Mouse (Mus musculus) heart, postnatal 0 days (tissue): ENCODE measurements around the gene Efna2. TPM values are rescaled to one million over a fixed set of nuclear protein-coding genes. Genes with fewer than 3 reads are reported as not detected.

Experiments
- ATAC-seq: fragments of 200-750 bp; cut with Nextera tagmentation; 2 replicates; pipeline ENCODE4 v1.8.0; 2017; ENCODE audit warnings: low read depth, moderate number of reproducible peaks, moderate library complexity; ENCODE audit not compliant: insufficient read depth
- DNase-seq: peaks from one replicate; pipeline ENCODE4 v3.0.0-alpha.2; 2016; ENCODE audit warnings: low spot score
- H3K27ac ChIP-seq: fragments of 300-500 bp; sonication (generic); 2 replicates; pipeline ENCODE4 v1.5.1; 2014; ENCODE audit warnings: low read depth, mild to moderate bottlenecking
- H3K27me3 ChIP-seq: fragments of 300-500 bp; sonication (generic); 2 replicates; pipeline ENCODE4 v1.6.1; 2014; ENCODE audit warnings: low read length, mixed read lengths; ENCODE audit not compliant: control insufficient read depth, insufficient read depth
- H3K36me3 ChIP-seq: fragments of 300-500 bp; sonication (generic); replicated peaks from 2 replicates; pipeline ENCODE4 v1.6.1; 2014; ENCODE audit warnings: low read length, mixed read lengths; ENCODE audit not compliant: control insufficient read depth, insufficient read depth
- H3K4me1 ChIP-seq: fragments of 300-500 bp; sonication (generic); 2 replicates; pipeline ENCODE4 v1.6.1; 2014; ENCODE audit warnings: antibody characterized with exemption; ENCODE audit not compliant: control insufficient read depth, insufficient read depth
- H3K4me2 ChIP-seq: fragments of 300-500 bp; sonication (generic); 2 replicates; pipeline ENCODE4 v1.6.1; 2014; ENCODE audit warnings: low read depth, mild to moderate bottlenecking, low read length, moderate library complexity
- H3K4me3 ChIP-seq: fragments of 300-500 bp; sonication (generic); 2 replicates; pipeline ENCODE4 v1.5.1; 2014; ENCODE audit warnings: low read depth, low read length
- H3K9ac ChIP-seq: fragments of 300-500 bp; sonication (generic); replicated peaks from 2 replicates; pipeline ENCODE4 v1.6.1; 2014; ENCODE audit warnings: low read depth, low read length, mixed read lengths
- H3K9me3 ChIP-seq: fragments of 300-500 bp; sonication (generic); replicated peaks from 2 replicates; pipeline ENCODE4 v1.6.1; 2016; ENCODE audit warnings: low read length; ENCODE audit not compliant: control insufficient read depth
- CTCF ChIP-seq: IDR thresholded peaks from 2 replicates; pipeline ENCODE4 v1.5.1; 2016; ENCODE audit warnings: antibody characterized with exemption, control low read depth, low read depth
- EP300 ChIP-seq: IDR thresholded peaks from 2 replicates; pipeline ENCODE4 v1.6.1; 2016; ENCODE audit warnings: antibody characterized with exemption, low read depth
- WGBS: fragments of 180-500 bp; shearing (Covaris S2); extraction: QIAGEN DNeasy Blood & Tissue Kit; methylation state at CpG from one replicate; pipeline ENCODE4 v1.1.7; 2014; 5-methylcytosine and 5-hydroxymethylcytosine counted together
- polyA plus RNA-seq: library from polyadenylated mRNA; unstranded; fragments of >200 nt; fragmentation: Nextera tagmentation; extraction: Ambion mirVana; gene quantifications from 2 replicates; pipeline ENCODE4 v1.2.1, GENCODE M21; 2015
- total RNA-seq: library from RNA; depleted of rRNA; stranded (reverse); fragments of >200 nt; gene quantifications from 2 replicates; pipeline ENCODE4 v1.2.3, GENCODE M21; 2014; ENCODE audit warnings: low replicate concordance

Gene Efna2
- total and polyA plus RNA-seq, 2 experiments from 2014 or later: 2.4 to 3.3 TPM

DNA sequence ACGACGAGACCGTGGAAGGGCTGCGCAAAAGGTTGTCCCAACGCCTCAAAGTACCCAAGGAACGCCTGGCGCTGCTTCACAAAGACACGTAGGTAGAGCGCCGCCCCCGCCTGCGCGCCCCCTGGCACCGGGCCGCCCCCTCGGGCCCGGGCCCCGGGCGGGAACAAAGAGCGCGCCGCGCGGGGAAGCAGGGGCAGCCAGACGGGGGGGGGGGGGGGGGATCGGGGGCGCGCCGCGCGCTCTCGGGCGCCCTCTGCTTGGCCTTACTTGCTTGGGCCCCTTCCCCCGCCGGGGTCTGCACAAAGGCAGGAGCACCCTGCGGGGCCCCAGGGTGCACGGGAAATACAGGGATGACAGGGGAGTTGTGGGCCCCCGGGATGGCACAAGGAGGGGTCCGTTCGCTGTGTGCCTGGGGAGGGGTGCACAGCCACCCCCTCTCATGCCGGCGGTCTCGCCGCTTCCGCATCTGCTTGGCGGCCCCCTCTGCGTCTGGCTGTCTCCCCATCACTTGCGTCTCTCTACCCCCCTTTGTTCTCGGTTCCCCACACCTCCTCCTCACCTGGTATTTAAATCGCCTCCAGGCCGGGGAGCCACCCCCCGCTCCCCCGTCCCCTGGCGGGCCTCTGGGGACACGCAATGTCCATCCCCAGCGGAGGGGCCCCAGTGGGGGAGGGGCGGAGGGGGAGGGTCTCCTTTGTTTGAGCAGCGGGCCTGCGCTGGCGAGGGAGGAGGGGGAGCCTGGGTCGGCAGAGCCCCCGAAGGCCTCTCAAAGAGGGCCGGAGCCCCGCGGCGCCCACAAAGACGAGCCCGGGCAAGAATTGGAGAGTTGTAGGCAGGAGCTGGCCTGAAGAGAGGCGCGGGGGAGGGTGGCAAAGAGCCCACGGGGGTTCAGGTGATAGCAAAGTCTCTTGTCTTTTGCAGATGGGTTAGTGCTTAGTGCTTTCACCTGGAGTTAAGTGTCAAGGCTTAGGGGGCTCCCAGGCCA lies 28.8 kb upstream of the Efna2 start:
- Histone ChIP-seq H3K27me3 (no peaks in the 10 kb centered on the region), H3K36me3 (peaks cover 51% of the 10 kb centered on the region), H3K4me1 (peaks cover 45% of the 10 kb centered on the region), H3K9ac (peak overlapping the region; percentile 95), H3K4me2 (peak overlapping the region; percentile 85), H3K27ac (peak overlapping the region; percentile 99), H3K4me3 (peak overlapping the region; percentile 90), H3K9me3 (no peaks in the 10 kb centered on the region)
- TF ChIP-seq EP300 (no peak; the same call in 1 of the 2 replicates), CTCF (no peak)
- peak; percentile 44 for DNase-seq
- 1% methylated on average over 49 of the region's 71 CpGs for WGBS
- no peak for ATAC-seq

DNA sequence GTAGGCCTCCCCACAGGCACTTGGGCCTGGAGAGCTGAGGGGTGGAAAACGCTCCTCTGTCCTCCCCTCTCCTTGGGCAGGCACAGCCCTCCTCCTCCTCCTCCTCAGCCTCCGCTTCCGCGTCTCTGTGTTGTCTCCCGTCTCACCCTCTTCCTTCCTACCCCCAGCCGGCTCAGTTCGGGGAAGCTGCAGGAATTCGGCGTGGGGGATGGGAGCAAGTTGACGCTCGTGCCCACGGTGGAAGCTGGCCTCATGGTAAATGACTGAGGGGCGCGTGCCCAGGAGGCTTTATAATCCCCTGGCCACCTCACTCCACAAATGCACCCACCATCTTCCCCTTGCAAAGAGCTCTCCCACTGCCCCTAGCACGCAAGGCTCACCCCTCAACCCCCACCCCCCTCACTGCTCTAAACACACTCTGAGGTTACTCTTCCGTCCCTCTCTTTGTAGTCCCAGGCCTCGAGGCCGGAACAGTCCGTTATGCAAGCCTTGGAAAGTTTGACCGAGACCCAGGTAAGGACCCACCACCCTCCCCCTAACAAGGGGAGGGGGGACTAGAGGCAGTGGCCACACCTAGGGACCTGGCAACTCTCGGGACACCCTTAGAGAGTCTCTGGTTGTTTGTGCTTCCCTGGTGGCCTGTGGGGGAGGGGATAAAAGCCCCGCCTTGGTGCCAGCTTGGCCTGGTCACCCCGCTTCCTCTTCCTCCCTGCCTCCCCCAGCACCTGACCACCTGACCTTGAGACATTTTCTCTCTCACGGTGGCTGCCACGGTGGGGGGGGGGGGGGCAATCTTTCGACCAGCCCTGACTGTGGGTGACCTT lies 27.9 kb upstream of the Efna2 start:
- Histone ChIP-seq H3K9ac (peak overlapping the region; percentile 95), H3K36me3 (peaks cover 54% of the 10 kb centered on the region), H3K27ac (peak overlapping the region; percentile 99), H3K4me3 (peak overlapping the region; percentile 90), H3K4me1 (peaks cover 39% of the 10 kb centered on the region), H3K4me2 (peak overlapping the region; percentile 85), H3K9me3 (no peaks in the 10 kb centered on the region), H3K27me3 (no peaks in the 10 kb centered on the region)
- TF ChIP-seq CTCF (no peak), EP300 (no peak; the same call in 1 of the 2 replicates)
- no peak for ATAC-seq
- WGBS: 1% methylated on average over 24 of the region's 26 CpGs
- DNase-seq: peak; percentile 75

DNA sequence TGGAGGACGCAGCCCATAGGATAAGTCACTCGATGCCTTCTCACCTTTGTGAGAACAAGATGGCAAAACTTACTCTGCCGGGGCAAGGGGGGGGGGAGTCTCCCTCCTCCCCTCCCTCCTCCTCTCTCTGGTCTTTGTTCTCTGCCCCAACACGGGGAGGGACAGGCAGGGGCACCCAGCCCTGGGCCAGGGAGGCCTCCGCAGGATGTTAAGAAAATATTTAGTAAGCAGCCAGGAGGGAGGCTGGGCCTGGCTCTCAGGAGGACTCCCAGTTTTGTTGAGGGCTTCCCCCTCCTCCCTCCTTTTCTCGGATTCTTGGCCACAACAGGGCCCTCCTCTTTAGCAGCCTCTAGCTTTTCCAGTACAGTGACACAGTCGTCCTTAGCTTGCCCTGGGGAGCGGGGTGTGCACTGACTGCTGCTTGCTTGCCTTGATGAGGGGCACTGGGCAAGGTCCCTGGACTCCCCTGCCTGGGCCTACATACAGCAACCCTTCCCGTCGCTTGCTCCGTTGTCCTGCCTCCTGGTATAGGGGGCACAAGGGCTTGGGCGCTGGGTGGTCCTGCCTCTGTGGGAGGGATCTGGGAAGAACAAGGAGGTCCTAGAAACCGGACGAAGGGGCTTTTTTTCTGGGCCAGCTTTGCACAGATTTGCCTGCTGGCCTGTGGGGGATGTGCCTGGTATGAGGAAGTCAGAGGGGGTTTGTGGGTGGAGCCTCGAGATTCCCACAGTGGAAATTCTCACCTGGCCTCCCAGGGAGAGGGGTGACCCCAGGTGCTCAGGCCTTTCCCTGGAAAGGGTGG lies 27.0 kb upstream of the Efna2 start:
- Histone ChIP-seq H3K9ac (peak overlapping the region; percentile 95), H3K4me2 (peak overlapping the region; percentile 85), H3K4me3 (peak overlapping the region; percentile 90), H3K4me1 (peaks cover 37% of the 10 kb centered on the region), H3K27ac (peak overlapping the region; percentile 99), H3K36me3 (peaks cover 63% of the 10 kb centered on the region), H3K9me3 (no peaks in the 10 kb centered on the region), H3K27me3 (no peaks in the 10 kb centered on the region)
- WGBS: 5% methylated on average over 15 of the region's 15 CpGs
- DNase-seq (peak; percentile 80), ATAC-seq (no peak)
- no peak for TF ChIP-seq EP300
- TF ChIP-seq CTCF: no peak

DNA sequence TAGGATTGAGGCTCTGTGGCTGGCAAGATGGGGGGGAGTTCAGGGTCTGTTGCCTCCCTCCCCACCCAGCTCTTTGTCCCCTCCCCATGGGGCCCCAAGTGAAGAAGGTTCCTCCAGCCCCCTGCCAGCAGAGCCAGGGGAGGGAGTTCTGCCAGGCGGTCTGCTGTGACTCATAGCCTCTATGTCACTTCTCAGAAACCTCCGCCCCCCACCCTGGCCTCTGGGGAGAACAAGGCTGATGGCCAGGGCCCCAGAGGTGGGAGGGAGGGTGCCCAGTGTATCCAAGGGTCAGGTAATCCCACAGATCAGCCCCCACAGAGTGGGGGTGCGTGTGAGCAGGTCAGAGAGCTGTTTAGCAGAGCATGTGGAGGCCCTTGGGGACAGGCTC lies 26.4 kb upstream of the Efna2 start:
- Histone ChIP-seq H3K9ac (peak overlapping the region; percentile 95), H3K4me1 (peaks cover 34% of the 10 kb centered on the region), H3K27ac (peak overlapping the region; percentile 99), H3K4me3 (peak overlapping the region; percentile 90), H3K36me3 (peaks cover 68% of the 10 kb centered on the region), H3K9me3 (no peaks in the 10 kb centered on the region), H3K4me2 (peak overlapping the region; percentile 85), H3K27me3 (no peaks in the 10 kb centered on the region)
- DNase-seq: no peak
- no peak for TF ChIP-seq CTCF
- TF ChIP-seq EP300: no peak
- WGBS: 30% methylated on average over 3 of the region's 3 CpGs
- no peak for ATAC-seq

DNA sequence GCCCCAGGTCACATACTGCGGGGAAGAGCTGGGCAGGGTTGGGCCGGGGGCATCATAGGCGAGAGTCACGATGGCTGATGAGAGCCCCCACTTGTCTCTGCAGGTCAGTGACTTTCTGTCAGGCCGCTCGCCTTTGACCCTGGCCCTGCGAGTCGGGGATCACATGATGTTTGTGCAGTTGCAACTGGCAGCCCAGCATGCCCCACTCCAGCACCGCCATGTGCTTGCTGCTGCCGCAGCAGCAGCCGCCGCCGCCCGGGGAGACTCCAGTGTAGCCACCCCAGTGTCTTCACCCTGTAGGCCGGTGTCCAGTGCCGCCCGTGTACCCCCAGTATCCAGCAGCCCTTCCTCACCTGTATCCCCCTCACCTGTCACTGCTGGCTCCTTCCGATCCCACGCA lies 25.6 kb upstream of the Efna2 start:
- 87% methylated on average over 19 of the region's 19 CpGs for WGBS
- Histone ChIP-seq H3K27me3 (no peaks in the 10 kb centered on the region), H3K4me1 (peaks cover 36% of the 10 kb centered on the region), H3K4me3 (no peak overlapping the region), H3K36me3 (peaks cover 68% of the 10 kb centered on the region), H3K9ac (no peak overlapping the region; the same call in 1 of the 2 replicates), H3K9me3 (no peaks in the 10 kb centered on the region), H3K27ac (peak overlapping the region; percentile 99), H3K4me2 (no peak overlapping the region)
- no peak for DNase-seq
- no peak for ATAC-seq
- TF ChIP-seq CTCF (no peak), EP300 (no peak)
